Mouse (Mus musculus): ENCODE results near the gene Rbms3. TPM values are rescaled to one million over a fixed set of nuclear protein-coding genes. Genes with fewer than 3 reads are reported as not detected.

Rbms3 gene
- polyA plus RNA-seq, 1 experiment from 2014 or later = 45.9 TPM

- no peak for DNase-seq (ENCODE audit: low spot score)
- no peak overlapping the region for H3K9ac ChIP-seq (replicated peaks; ENCODE audit: low read length)
- no peaks in the 10 kb centered on the region for H3K27me3 ChIP-seq (ENCODE audit: control insufficient read depth, insufficient read depth, low read length)
- no peaks in the 10 kb centered on the region for H3K4me1 ChIP-seq (ENCODE audit: control insufficient read depth, insufficient read depth, low read length)
- no peak overlapping the region for H3K4me2 ChIP-seq (ENCODE audit: low read depth, low read length)
- no peak overlapping the region for H3K4me3 ChIP-seq (ENCODE audit: low read depth, low read length)
- ATAC-seq (replicated peaks; ENCODE audit: insufficient number of reproducible peaks, low FRiP score, low TSS enrichment, low read depth) = no peak
- no peak overlapping the region for H3K27ac ChIP-seq (replicated peaks; ENCODE audit: low read depth, low read length)
- H3K36me3 ChIP-seq (replicated peaks; ENCODE audit: control insufficient read depth, insufficient read depth, low read depth, low read length) = no peaks in the 10 kb centered on the region
- 91% methylated on average over 4 of the region's 4 CpGs for WGBS
- H3K9me3 ChIP-seq (replicated peaks; ENCODE audit: control insufficient read depth, low read length) = no peaks in the 10 kb centered on the region
Measured at GRCm38 (mm10) chr9:117154590-117154989, 475.1 kb downstream of the Rbms3 start.

- Histone ChIP-seq H3K36me3 (replicated peaks; ENCODE audit: control insufficient read depth, insufficient read depth, low read depth, low read length) (no peaks in the 10 kb centered on the region), H3K27me3 (ENCODE audit: control insufficient read depth, insufficient read depth, low read length) (no peaks in the 10 kb centered on the region), H3K4me1 (ENCODE audit: control insufficient read depth, insufficient read depth, low read length) (no peaks in the 10 kb centered on the region), H3K27ac (replicated peaks; ENCODE audit: low read depth, low read length) (peak overlapping the region; percentile 31; the same call in 1 of the 2 replicates), H3K4me2 (ENCODE audit: low read depth, low read length) (no peak overlapping the region), H3K9ac (replicated peaks; ENCODE audit: low read length) (no peak overlapping the region), H3K9me3 (replicated peaks; ENCODE audit: control insufficient read depth, low read length) (no peaks in the 10 kb centered on the region), H3K4me3 (ENCODE audit: low read depth, low read length) (no peak overlapping the region)
- DNase-seq (ENCODE audit: low spot score) (peak; percentile 75), ATAC-seq (replicated peaks; ENCODE audit: insufficient number of reproducible peaks, low FRiP score, low TSS enrichment, low read depth) (no peak)
- WGBS = 46% methylated on average over 20 of the region's 20 CpGs
Measured at GRCm38 (mm10) chr9:117153686-117154274, 475.9 kb downstream of the Rbms3 start.

- H3K36me3 ChIP-seq (replicated peaks; ENCODE audit: control insufficient read depth, insufficient read depth, low read depth, low read length) = no peaks in the 10 kb centered on the region
- no peak overlapping the region for H3K4me3 ChIP-seq (ENCODE audit: low read depth, low read length)
- H3K27ac ChIP-seq (replicated peaks; ENCODE audit: low read depth, low read length) = no peak overlapping the region
- DNase-seq (ENCODE audit: low spot score) = no peak
- no peaks in the 10 kb centered on the region for H3K4me1 ChIP-seq (ENCODE audit: control insufficient read depth, insufficient read depth, low read length)
- H3K9me3 ChIP-seq (replicated peaks; ENCODE audit: control insufficient read depth, low read length) = no peaks in the 10 kb centered on the region
- H3K27me3 ChIP-seq (ENCODE audit: control insufficient read depth, insufficient read depth, low read length) = no peaks in the 10 kb centered on the region
- H3K4me2 ChIP-seq (ENCODE audit: low read depth, low read length) = no peak overlapping the region
- WGBS = 88% methylated on average over 3 of the region's 3 CpGs
- ATAC-seq (replicated peaks; ENCODE audit: insufficient number of reproducible peaks, low FRiP score, low TSS enrichment, low read depth) = no peak
- H3K9ac ChIP-seq (replicated peaks; ENCODE audit: low read length) = no peak overlapping the region
Measured at GRCm38 (mm10) chr9:117151951-117152350, 477.8 kb downstream of the Rbms3 start.

GRCm38 (mm10) chr9:117144057-117144723 lies 485.5 kb downstream of the Rbms3 start:
- Histone ChIP-seq H3K4me2 (ENCODE audit: low read depth, low read length) (no peak overlapping the region), H3K27me3 (ENCODE audit: control insufficient read depth, insufficient read depth, low read length) (no peaks in the 10 kb centered on the region), H3K9ac (replicated peaks; ENCODE audit: low read length) (no peak overlapping the region), H3K27ac (replicated peaks; ENCODE audit: low read depth, low read length) (no peak overlapping the region), H3K36me3 (replicated peaks; ENCODE audit: control insufficient read depth, insufficient read depth, low read depth, low read length) (no peaks in the 10 kb centered on the region), H3K9me3 (replicated peaks; ENCODE audit: control insufficient read depth, low read length) (no peaks in the 10 kb centered on the region), H3K4me3 (ENCODE audit: low read depth, low read length) (no peak overlapping the region), H3K4me1 (ENCODE audit: control insufficient read depth, insufficient read depth, low read length) (no peaks in the 10 kb centered on the region)
- DNase-seq (ENCODE audit: low spot score) = no peak
- 83% methylated on average over 7 of the region's 7 CpGs for WGBS
- no peak for ATAC-seq (replicated peaks; ENCODE audit: insufficient number of reproducible peaks, low FRiP score, low TSS enrichment, low read depth)

GRCm38 (mm10) chr9:117139971-117140370 lies 489.7 kb downstream of the Rbms3 start:
- WGBS = 92% methylated on average over 3 of the region's 3 CpGs
- Histone ChIP-seq H3K4me2 (ENCODE audit: low read depth, low read length) (no peak overlapping the region), H3K4me3 (ENCODE audit: low read depth, low read length) (no peak overlapping the region), H3K36me3 (replicated peaks; ENCODE audit: control insufficient read depth, insufficient read depth, low read depth, low read length) (no peaks in the 10 kb centered on the region), H3K9me3 (replicated peaks; ENCODE audit: control insufficient read depth, low read length) (no peaks in the 10 kb centered on the region), H3K9ac (replicated peaks; ENCODE audit: low read length) (no peak overlapping the region), H3K27me3 (ENCODE audit: control insufficient read depth, insufficient read depth, low read length) (no peaks in the 10 kb centered on the region), H3K27ac (replicated peaks; ENCODE audit: low read depth, low read length) (no peak overlapping the region), H3K4me1 (ENCODE audit: control insufficient read depth, insufficient read depth, low read length) (no peaks in the 10 kb centered on the region)
- ATAC-seq (replicated peaks; ENCODE audit: insufficient number of reproducible peaks, low FRiP score, low TSS enrichment, low read depth) = no peak
- no peak for DNase-seq (ENCODE audit: low spot score)

- Histone ChIP-seq H3K4me3 (ENCODE audit: low read depth, low read length) (no peak overlapping the region), H3K4me1 (ENCODE audit: control insufficient read depth, insufficient read depth, low read length) (no peaks in the 10 kb centered on the region), H3K27ac (replicated peaks; ENCODE audit: low read depth, low read length) (no peak overlapping the region), H3K9me3 (replicated peaks; ENCODE audit: control insufficient read depth, low read length) (no peaks in the 10 kb centered on the region), H3K36me3 (replicated peaks; ENCODE audit: control insufficient read depth, insufficient read depth, low read depth, low read length) (no peaks in the 10 kb centered on the region), H3K27me3 (ENCODE audit: control insufficient read depth, insufficient read depth, low read length) (no peaks in the 10 kb centered on the region), H3K4me2 (ENCODE audit: low read depth, low read length) (no peak overlapping the region), H3K9ac (replicated peaks; ENCODE audit: low read length) (no peak overlapping the region)
- ATAC-seq (replicated peaks; ENCODE audit: insufficient number of reproducible peaks, low FRiP score, low TSS enrichment, low read depth) (no peak), DNase-seq (ENCODE audit: low spot score) (no peak)
- 76% methylated on average over 5 of the region's 5 CpGs for WGBS
Measured at GRCm38 (mm10) chr9:117136410-117136809, 493.3 kb downstream of the Rbms3 start.

- Histone ChIP-seq H3K36me3 (replicated peaks; ENCODE audit: control insufficient read depth, insufficient read depth, low read depth, low read length) (no peaks in the 10 kb centered on the region), H3K27me3 (ENCODE audit: control insufficient read depth, insufficient read depth, low read length) (no peaks in the 10 kb centered on the region), H3K27ac (replicated peaks; ENCODE audit: low read depth, low read length) (no peak overlapping the region), H3K9ac (replicated peaks; ENCODE audit: low read length) (no peak overlapping the region), H3K4me3 (ENCODE audit: low read depth, low read length) (no peak overlapping the region), H3K9me3 (replicated peaks; ENCODE audit: control insufficient read depth, low read length) (no peaks in the 10 kb centered on the region), H3K4me1 (ENCODE audit: control insufficient read depth, insufficient read depth, low read length) (no peaks in the 10 kb centered on the region), H3K4me2 (ENCODE audit: low read depth, low read length) (no peak overlapping the region)
- WGBS = 56% methylated on average over 2 of the region's 2 CpGs
- DNase-seq (ENCODE audit: low spot score) (no peak), ATAC-seq (replicated peaks; ENCODE audit: insufficient number of reproducible peaks, low FRiP score, low TSS enrichment, low read depth) (no peak)
Measured at GRCm38 (mm10) chr9:117134043-117134442, 495.7 kb downstream of the Rbms3 start.

- Histone ChIP-seq H3K9me3 (replicated peaks; ENCODE audit: control insufficient read depth, low read length) (no peaks in the 10 kb centered on the region), H3K4me2 (ENCODE audit: low read depth, low read length) (no peak overlapping the region), H3K36me3 (replicated peaks; ENCODE audit: control insufficient read depth, insufficient read depth, low read depth, low read length) (no peaks in the 10 kb centered on the region), H3K27ac (replicated peaks; ENCODE audit: low read depth, low read length) (no peak overlapping the region), H3K9ac (replicated peaks; ENCODE audit: low read length) (no peak overlapping the region), H3K27me3 (ENCODE audit: control insufficient read depth, insufficient read depth, low read length) (no peaks in the 10 kb centered on the region), H3K4me3 (ENCODE audit: low read depth, low read length) (no peak overlapping the region), H3K4me1 (ENCODE audit: control insufficient read depth, insufficient read depth, low read length) (no peaks in the 10 kb centered on the region)
- ATAC-seq (replicated peaks; ENCODE audit: insufficient number of reproducible peaks, low FRiP score, low TSS enrichment, low read depth) (no peak), DNase-seq (ENCODE audit: low spot score) (peak; percentile 4)
- WGBS = 63% methylated on average over 8 of the region's 8 CpGs
Measured at GRCm38 (mm10) chr9:117126816-117127215, 502.9 kb downstream of the Rbms3 start.
